Mouse (Mus musculus) neural tube, embryonic 11.5 days (tissue): ENCODE results near the gene Myo1g. TPM values are rescaled to one million over a fixed set of nuclear protein-coding genes. Genes with fewer than 3 reads are reported as not detected.

Experiments
- ATAC-seq: fragments of 200-750 bp; cut with Nextera tagmentation; 2 replicates; pipeline ENCODE4 v1.8.0; 2017; ENCODE audit warnings: moderate number of reproducible peaks, mild to moderate bottlenecking, moderate TSS enrichment, moderate library complexity; ENCODE audit not compliant: insufficient read depth, low FRiP score, low TSS enrichment
- DNase-seq: peaks from one replicate; pipeline ENCODE4 v3.0.0-alpha.2; 2015; ENCODE audit warnings: low spot score
- H3K27ac ChIP-seq: fragments of 300-500 bp; sonication (generic); 2 replicates; pipeline ENCODE4 v1.5.1; 2014; ENCODE audit warnings: low read depth, mild to moderate bottlenecking, low read length
- H3K27me3 ChIP-seq: fragments of 300-500 bp; sonication (generic); 2 replicates; pipeline ENCODE4 v1.6.1; 2014; ENCODE audit warnings: mild to moderate bottlenecking, low read length, mixed read lengths; ENCODE audit not compliant: control insufficient read depth, insufficient read depth
- H3K36me3 ChIP-seq: fragments of 300-500 bp; sonication (generic); 2 replicates; pipeline ENCODE4 v1.6.1; 2014; ENCODE audit warnings: mild to moderate bottlenecking, low read length, moderate library complexity, mixed read lengths; ENCODE audit not compliant: control insufficient read depth, insufficient read depth
- H3K4me1 ChIP-seq: fragments of 300-500 bp; sonication (generic); 2 replicates; pipeline ENCODE4 v1.6.1; 2014; ENCODE audit warnings: low read length, mixed read lengths; ENCODE audit not compliant: control insufficient read depth, insufficient read depth
- H3K4me2 ChIP-seq: fragments of 300-500 bp; sonication (generic); 2 replicates; pipeline ENCODE4 v1.6.1; 2014; ENCODE audit warnings: low read depth, mild to moderate bottlenecking, moderate library complexity
- H3K4me3 ChIP-seq: fragments of 300-500 bp; sonication (generic); 2 replicates; pipeline ENCODE4 v1.5.1; 2014; ENCODE audit warnings: low read depth, low read length
- H3K9ac ChIP-seq: fragments of 300-500 bp; sonication (generic); 2 replicates; pipeline ENCODE4 v1.6.1; 2014; ENCODE audit warnings: mild to moderate bottlenecking, low read length
- H3K9me3 ChIP-seq: fragments of 300-500 bp; sonication (generic); 2 replicates; pipeline ENCODE4 v1.6.1; 2016; ENCODE audit warnings: low read length; ENCODE audit not compliant: control insufficient read depth
- WGBS: fragments of 180-500 bp; shearing (Covaris S2); extraction: QIAGEN DNeasy Blood & Tissue Kit; methylation state at CpG from one replicate; pipeline ENCODE4 v1.1.7; 2014; 5-methylcytosine and 5-hydroxymethylcytosine counted together
- polyA plus RNA-seq: library from polyadenylated mRNA; unstranded; fragments of >200 nt; fragmentation: Nextera tagmentation; extraction: Ambion mirVana; gene quantifications from 2 replicates; pipeline ENCODE4 v1.2.1, GENCODE M21; 2014

The Myo1g gene
- polyA plus RNA-seq, 1 experiment from 2014 or later, result 0.81 TPM

DNA sequence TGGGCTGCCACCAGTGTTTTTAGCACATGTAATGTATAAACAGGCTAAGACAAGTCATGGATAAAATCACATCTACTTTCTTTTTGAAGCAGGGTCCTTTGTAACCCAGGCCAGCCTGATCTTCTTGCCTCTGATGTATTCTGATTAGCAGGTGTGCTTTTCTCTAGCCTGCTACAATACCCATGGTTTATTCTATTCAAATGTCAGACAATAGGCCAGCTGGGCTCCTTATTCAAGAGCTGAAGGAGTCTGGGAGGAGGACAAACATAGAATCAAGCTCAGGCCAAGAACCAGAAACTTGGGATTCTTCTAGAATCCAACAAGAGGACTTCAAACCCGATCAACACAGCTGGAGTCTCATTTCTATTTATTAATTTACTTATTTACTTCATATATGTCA lies 4.5 kb upstream of the Myo1g start:
- peaks cover 7% of the 10 kb centered on the region for H3K4me1 ChIP-seq
- no peaks in the 10 kb centered on the region for H3K9me3 ChIP-seq
- H3K36me3 ChIP-seq, result peaks cover 12% of the 10 kb centered on the region
- H3K27me3 ChIP-seq, result no peaks in the 10 kb centered on the region
- WGBS, result 76% methylated on average over 1 of the region's 1 CpGs
- H3K27ac ChIP-seq, result no peak overlapping the region
- DNase-seq (no peak), ATAC-seq (no peak)
- H3K9ac ChIP-seq, result no peak overlapping the region
- no peak overlapping the region for H3K4me2 ChIP-seq
- H3K4me3 ChIP-seq, result no peak overlapping the region

DNA sequence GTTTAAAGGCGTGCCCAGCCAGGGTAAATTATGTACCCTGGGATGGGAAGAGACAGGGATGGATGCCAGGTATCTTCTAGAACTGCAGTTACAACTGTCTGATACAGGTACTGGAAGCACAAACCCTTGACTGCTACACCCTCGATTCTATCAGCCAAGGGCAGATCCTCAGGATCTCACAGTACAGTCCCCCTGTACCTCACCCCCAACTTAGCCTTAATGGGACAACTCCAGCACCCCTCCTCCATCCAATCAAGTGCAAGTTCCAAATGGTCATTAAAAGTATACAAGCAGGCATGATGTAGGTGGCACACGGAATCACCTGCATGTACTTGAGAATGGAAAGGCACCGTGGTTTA lies 4.1 kb upstream of the Myo1g start:
- WGBS, result 93% methylated on average over 4 of the region's 4 CpGs
- no peaks in the 10 kb centered on the region for H3K9me3 ChIP-seq
- H3K27me3 ChIP-seq, result no peaks in the 10 kb centered on the region
- peaks cover 12% of the 10 kb centered on the region for H3K36me3 ChIP-seq
- no peak for ATAC-seq
- DNase-seq, result no peak
- no peak overlapping the region for H3K4me3 ChIP-seq
- H3K9ac ChIP-seq, result no peak overlapping the region
- no peak overlapping the region for H3K4me2 ChIP-seq
- H3K4me1 ChIP-seq, result peaks cover 7% of the 10 kb centered on the region
- H3K27ac ChIP-seq, result no peak overlapping the region

DNA sequence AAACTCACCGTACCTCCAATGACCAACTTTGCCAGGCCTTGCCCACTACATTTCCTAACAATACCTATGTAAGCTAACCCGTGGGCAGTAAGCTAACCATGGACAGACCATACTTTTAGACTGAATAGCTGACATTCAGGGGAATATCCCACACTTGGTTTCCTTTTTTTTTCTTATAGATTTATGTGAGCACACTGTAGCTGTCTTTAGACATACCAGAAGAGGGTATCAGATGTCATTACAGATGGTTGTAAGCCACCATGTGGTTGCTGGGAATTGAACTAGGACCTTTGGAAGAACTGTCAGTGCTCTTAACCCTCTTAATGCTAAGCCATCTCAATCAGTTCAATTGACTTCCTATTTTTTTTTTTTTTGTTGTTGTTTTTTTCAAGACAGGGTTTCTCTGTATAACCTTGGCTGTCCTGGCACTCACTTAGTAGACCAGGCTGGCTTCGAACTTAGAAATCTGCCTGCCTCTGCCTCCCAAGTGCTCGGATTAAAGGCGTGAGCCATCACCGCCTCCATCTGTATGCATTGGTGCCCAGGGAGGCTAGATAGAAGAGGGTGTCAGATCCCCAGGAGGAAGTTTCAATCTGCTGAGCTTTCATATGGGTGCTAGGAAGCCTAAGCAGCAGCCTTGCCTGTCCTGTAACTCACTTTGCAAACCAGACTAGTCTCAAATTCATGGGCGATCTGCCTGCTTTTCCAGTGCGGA lies 3.6 kb upstream of the Myo1g start:
- H3K9ac ChIP-seq, result no peak overlapping the region
- no peak for ATAC-seq
- H3K9me3 ChIP-seq, result no peaks in the 10 kb centered on the region
- WGBS, result 89% methylated on average over 8 of the region's 8 CpGs
- H3K4me2 ChIP-seq, result no peak overlapping the region
- peaks cover 12% of the 10 kb centered on the region for H3K36me3 ChIP-seq
- H3K27ac ChIP-seq, result no peak overlapping the region
- H3K27me3 ChIP-seq, result no peaks in the 10 kb centered on the region
- DNase-seq, result no peak
- peaks cover 7% of the 10 kb centered on the region for H3K4me1 ChIP-seq
- no peak overlapping the region for H3K4me3 ChIP-seq

DNA sequence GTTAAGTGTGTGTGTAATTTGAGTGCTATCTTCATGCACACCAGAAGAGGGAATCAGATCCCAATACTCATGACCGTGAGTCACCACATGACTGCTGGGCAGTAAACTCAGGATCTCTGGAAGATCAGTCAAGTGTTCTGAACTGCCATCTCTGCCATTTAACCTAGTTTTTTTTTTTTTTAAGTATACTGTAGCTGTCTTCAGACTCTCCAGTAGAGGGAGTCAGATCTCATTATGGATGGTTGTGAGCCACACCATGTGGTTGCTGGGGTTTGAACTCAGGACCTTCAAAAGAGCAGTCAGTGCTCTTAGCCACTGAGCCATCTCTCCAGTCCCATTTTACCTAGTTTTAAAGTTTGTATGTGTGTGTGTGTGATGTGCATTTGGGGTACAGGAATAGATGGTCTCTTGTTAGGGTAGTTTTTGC lies 2.9 kb upstream of the Myo1g start:
- Histone ChIP-seq H3K27ac (no peak overlapping the region), H3K4me2 (no peak overlapping the region), H3K9ac (no peak overlapping the region), H3K27me3 (no peaks in the 10 kb centered on the region), H3K4me1 (peaks cover 7% of the 10 kb centered on the region), H3K36me3 (peaks cover 12% of the 10 kb centered on the region), H3K4me3 (no peak overlapping the region), H3K9me3 (no peaks in the 10 kb centered on the region)
- ATAC-seq, result no peak
- no peak for DNase-seq
- WGBS, result 55% methylated on average over 1 of the region's 1 CpGs

DNA sequence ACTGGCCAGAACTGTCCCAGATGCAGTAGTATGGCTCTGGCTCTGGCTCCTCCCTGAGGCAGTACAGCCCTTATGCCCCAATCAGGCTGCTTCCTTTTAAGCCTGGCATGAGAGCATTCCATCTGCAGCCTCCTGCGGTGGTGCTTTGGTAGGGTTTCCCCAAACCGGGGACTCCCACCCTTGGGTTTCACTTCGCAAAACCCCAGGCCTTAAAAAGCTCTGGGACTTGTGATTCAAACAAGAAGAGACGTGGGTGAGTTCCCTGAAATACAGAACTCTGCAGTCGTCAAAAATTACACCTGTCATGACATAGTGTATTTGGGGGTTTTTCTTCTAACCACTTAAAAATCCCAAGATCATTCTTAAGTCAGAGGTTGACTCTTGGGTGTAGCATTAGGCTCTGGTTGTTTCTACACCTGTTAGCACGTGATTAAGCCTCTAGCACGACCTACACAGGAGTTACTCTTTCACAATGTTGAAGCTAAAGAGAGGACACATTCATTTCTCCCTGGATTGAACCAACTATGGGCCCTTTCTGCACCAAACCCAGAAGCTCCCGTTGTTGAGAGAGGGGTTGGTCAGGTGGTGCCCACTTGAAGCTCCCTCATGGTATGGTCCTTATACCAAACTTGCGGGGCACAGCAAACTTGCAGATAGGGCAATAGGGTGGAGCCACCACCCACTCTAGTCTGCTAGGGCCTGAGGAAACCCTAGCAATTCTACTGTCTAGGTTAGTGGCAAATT lies 2.2 kb upstream of the Myo1g start:
- DNase-seq, result no peak
- H3K4me2 ChIP-seq, result no peak overlapping the region
- 72% methylated on average over 9 of the region's 9 CpGs for WGBS
- H3K36me3 ChIP-seq, result peaks cover 12% of the 10 kb centered on the region
- no peak overlapping the region for H3K4me3 ChIP-seq
- ATAC-seq, result no peak
- no peak overlapping the region for H3K9ac ChIP-seq
- H3K4me1 ChIP-seq, result peaks cover 7% of the 10 kb centered on the region
- H3K27me3 ChIP-seq, result no peaks in the 10 kb centered on the region
- no peaks in the 10 kb centered on the region for H3K9me3 ChIP-seq
- no peak overlapping the region for H3K27ac ChIP-seq

DNA sequence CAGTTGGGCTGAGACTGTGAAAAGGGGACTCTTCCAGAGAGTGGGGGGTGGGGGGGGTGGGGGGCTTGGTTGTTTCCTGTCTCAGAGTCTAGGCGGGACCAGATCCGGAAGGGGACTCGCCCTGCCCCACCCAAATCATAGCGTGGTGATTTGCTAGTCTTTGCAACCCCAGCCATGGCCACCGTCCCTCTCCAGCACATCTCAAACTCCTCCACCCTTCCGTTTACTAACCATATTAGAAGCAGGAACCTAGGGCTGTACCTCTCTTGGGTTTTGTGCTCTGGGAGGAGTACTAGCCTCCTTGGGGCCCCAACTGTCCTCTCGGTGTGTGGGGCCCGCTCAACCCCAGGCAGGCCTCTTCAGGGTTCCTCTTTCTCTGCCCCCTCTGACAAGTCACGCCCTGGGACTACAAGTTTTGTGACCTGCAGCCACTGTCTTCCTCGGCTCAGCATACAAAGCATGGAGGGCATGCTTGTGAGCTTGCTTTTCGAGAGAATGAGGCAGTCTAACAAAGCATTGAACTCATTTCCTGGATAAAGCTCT lies 1.2 kb downstream of the Myo1g start:
- Histone ChIP-seq H3K27me3 (no peaks in the 10 kb centered on the region), H3K4me3 (no peak overlapping the region), H3K4me1 (no peaks in the 10 kb centered on the region), H3K27ac (no peak overlapping the region), H3K9ac (no peak overlapping the region), H3K36me3 (peaks cover 1% of the 10 kb centered on the region), H3K4me2 (no peak overlapping the region), H3K9me3 (no peaks in the 10 kb centered on the region)
- 80% methylated on average over 11 of the region's 11 CpGs for WGBS
- ATAC-seq, result no peak
- DNase-seq, result no peak

DNA sequence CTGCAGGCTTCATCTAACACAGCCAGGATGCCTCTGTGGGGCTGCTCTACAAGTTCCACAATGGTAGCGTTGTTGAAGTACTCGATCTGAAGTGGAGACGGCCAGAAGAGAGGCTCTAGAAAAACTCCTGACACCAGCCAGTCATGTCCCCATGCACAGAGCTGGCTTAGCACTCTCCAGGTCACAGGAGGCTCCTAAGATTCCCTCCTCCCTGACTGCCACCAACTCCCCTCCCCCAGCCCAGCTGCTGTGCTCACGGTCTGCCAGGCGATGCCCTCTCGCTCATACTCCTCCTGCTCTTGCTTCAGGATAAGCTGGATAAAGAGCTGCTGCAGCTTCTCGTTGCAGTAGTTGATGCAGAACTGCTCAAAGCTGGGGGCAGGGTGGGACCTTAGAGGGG lies 5.9 kb downstream of the Myo1g start:
- Histone ChIP-seq H3K4me2 (no peak overlapping the region), H3K36me3 (no peaks in the 10 kb centered on the region), H3K9me3 (no peaks in the 10 kb centered on the region), H3K27ac (no peak overlapping the region), H3K4me3 (no peak overlapping the region), H3K9ac (no peak overlapping the region), H3K27me3 (no peaks in the 10 kb centered on the region), H3K4me1 (no peaks in the 10 kb centered on the region)
- no peak for ATAC-seq
- DNase-seq, result no peak
- 53% methylated on average over 7 of the region's 7 CpGs for WGBS

DNA sequence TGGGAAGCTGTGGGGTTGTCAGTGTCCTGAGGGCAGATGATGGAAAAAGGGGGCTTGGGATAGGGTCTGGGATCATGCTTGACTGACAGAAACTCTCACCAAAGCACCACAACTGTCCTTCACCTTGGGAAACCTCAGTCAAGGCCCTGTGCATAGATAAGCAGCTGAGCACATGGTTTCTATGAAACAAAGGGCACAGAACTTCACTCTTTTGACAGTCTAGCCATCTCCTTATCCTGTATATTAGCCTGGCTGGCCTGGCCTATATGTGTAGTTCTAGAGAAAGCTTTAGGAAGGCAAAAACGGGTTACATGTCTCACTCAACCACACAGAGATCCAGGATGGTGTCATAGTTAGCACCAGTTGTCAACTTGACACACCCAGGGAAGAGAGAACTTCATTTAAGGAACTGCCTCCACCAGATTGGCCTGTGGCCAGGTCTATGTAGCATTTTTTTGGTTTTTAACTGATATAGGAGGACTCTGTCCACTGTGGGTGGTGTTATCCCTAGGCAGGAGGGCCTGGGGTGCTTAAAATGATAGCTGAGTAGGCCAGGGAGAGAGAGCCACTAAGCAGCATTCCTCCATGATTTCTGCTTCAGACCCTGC lies 12.4 kb downstream of the Myo1g start:
- H3K4me1 ChIP-seq, result no peaks in the 10 kb centered on the region
- H3K4me3 ChIP-seq, result no peak overlapping the region
- DNase-seq (no peak), ATAC-seq (no peak)
- no peak overlapping the region for H3K4me2 ChIP-seq
- no peaks in the 10 kb centered on the region for H3K9me3 ChIP-seq
- H3K9ac ChIP-seq, result no peak overlapping the region
- H3K27ac ChIP-seq, result no peak overlapping the region
- 59% methylated on average over 1 of the region's 1 CpGs for WGBS
- no peaks in the 10 kb centered on the region for H3K36me3 ChIP-seq
- H3K27me3 ChIP-seq, result no peaks in the 10 kb centered on the region
